Mouse (Mus musculus): Measurements from ENCODE around the gene Fbxo3. TPM values are rescaled to one million over a fixed set of nuclear protein-coding genes. Genes with fewer than 3 reads are reported as not detected.

The Fbxo3 gene
- total RNA-seq (2023) = 10 to 100 TPM; 25.8 to 28.7 TPM

GRCm38 (mm10) chr2:104027458-104028138 lies at the start of gene Fbxo3:
Gene Fbxo3 (plus strand): TSS chr2:104027721.

GRCm38 (mm10) chr2:104028139-104028723 lies 710 bp downstream of the Fbxo3 start, which contains the start of gene 4931422A03Rik:
Gene 4931422A03Rik (minus strand): TSS chr2:104028361.

GRCm38 (mm10) chr2:104065526-104065925 lies 38.0 kb downstream of the Fbxo3 start, which contains the start of gene Gm10912:
Gene Gm10912 (plus strand): TSS chr2:104065826.

DNA sequence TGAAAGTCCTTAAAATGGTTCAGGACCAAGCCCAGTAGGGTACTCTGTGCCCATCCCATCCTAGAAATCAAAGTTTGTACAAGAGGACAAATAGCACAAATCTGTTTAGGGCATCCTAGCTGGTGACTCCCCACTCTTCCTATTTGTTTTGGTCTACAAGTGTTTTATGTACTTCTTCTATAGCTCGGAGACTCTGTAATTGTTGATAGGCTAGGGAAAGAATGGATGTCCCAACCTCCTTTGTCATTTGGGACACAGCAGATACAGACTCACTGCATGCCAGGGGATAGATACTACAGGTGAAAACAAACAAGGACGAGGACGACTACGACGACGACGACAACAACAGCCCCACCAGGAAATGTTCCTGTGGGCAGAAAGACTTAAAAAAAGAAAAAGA lies 40.9 kb downstream of the Fbxo3 start, which contains the start of gene Gm10799:
Gm10799 (minus strand) TSS at position 101 of the 400 bp plus-strand sequence.

GRCm38 (mm10) chr2:104069704-104070185 lies 42.2 kb downstream of the Fbxo3 start, which contains the start of gene Cd59b:
Gene Cd59b (plus strand): TSS chr2:104069849.

GRCm38 (mm10) chr2:104095741-104096213 lies 68.3 kb downstream of the Fbxo3 start, which contains the start of gene Cd59a:
Gene Cd59a (plus strand): TSS chr2:104095801.

Other genes starting within 250 kb of the Fbxo3 start
- 100 to 1,000 TPM; 366 to 383 TPM for gene Caprin1, start 230.1 kb upstream of the Fbxo3 start, total RNA-seq (2023)
- gene Lmo2, start 69.7 kb upstream of the Fbxo3 start, total RNA-seq (2023) = 100 to 1,000 TPM; 229 to 261 TPM
- 1 to 10 TPM in 1 of 2 experiments, not detected in 1; 1.7 TPM for gene 4931422A03Rik, start 640 bp downstream of the Fbxo3 start, total RNA-seq (2023)
- gene Gm10912, start 38.1 kb downstream of the Fbxo3 start, total RNA-seq (2023) = under 1 TPM; 0.89 to 0.96 TPM
- gene Gm10799, start 40.8 kb downstream of the Fbxo3 start, total RNA-seq (2023) = not detected
- 1 to 10 TPM; 1.5 to 3.0 TPM for gene Cd59b, start 42.1 kb downstream of the Fbxo3 start, total RNA-seq (2023)
- under 1 TPM; 0.87 to 0.98 TPM for gene Cd59a, start 68.1 kb downstream of the Fbxo3 start, total RNA-seq (2023)
- not detected for gene A930018P22Rik, start 95.0 kb downstream of the Fbxo3 start, total RNA-seq (2023)

Measured in B cell, adult 67 days (primary cell).